In genomic region chr10:40640406-40640805, GRCm38 (mm10) we compare ENCODE assay signal across 29 mouse cellular contexts. TPM values are rescaled to one million over a fixed set of nuclear protein-coding genes. Genes with fewer than 3 reads are reported as not detected.
DNase-seq lines count a peak whose midpoint lies in the region; ATAC-seq and TF ChIP-seq lines count a peak whose summit lies in the region.
"Had no signal": no experiment of that assay in that cellular context is flagged by ENCODE, and none has a peak within 500 bp of the region (broad histone marks: within the 10 kb centered on the region; RNA-seq: fewer than 3 reads in every experiment).

No protein-coding gene starts in this region.

- no peak overlapping the region for H3K4me3 ChIP-seq in kidney, embryonic 16.5 days (ENCODE audit: low read length)
- H3K4me3 ChIP-seq in E14TG2a.4 (replicated peaks; ENCODE audit: low read length) = 0 out of 2 replicates have a peak overlapping the region, but pooled peaks have one; percentile 10
- no peak overlapping the region for H3K4me3 ChIP-seq in ES-Bruce4 (ENCODE audit: low read depth, low read length)
- H3K4me3 ChIP-seq in limb, embryonic 10.5 days = no peak overlapping the region
- H3K4me3 ChIP-seq: embryonic facial prominence, embryonic 12.5 days; embryonic facial prominence, embryonic 15.5 days; heart, embryonic 12.5 days; heart, embryonic 15.5 days had no signal

- peaks cover 36% of the 10 kb centered on the region for H3K4me1 ChIP-seq in kidney, embryonic 16.5 days (ENCODE audit: insufficient read depth, low read length)
- peaks cover 36% of the 10 kb centered on the region for H3K4me1 ChIP-seq in E14TG2a.4 (replicated peaks; ENCODE audit: low read depth, low read length)
- H3K4me1 ChIP-seq in ES-Bruce4 (ENCODE audit: control insufficient read depth, insufficient read depth, low read length) = peaks cover 4% of the 10 kb centered on the region
- peaks cover 41% of the 10 kb centered on the region for H3K4me1 ChIP-seq in limb, embryonic 10.5 days

- 0 out of 2 replicates have a peak, but pooled peaks have one; percentile 42 for TF ChIP-seq EP300 in ES-Bruce4 (IDR thresholded peaks at IDR 0.05; ENCODE audit: insufficient read depth, low read depth, low read length)

- DNase-seq in kidney, adult 8-10 months = no peak
- DNase-seq in ZHBTc4 (ENCODE audit: low read depth, low spot score) = peak; percentile 49
- no peak for DNase-seq in limb, embryonic 10.5 days (ENCODE audit: low spot score)
- DNase-seq: adrenal gland, postnatal 10 days; adrenal gland, postnatal 36 days; cerebellum, adult 11-12 months; cerebellum, adult 9-10 months; cerebellum, postnatal 14 days; forebrain, postnatal 0 days; gastrocnemius, postnatal 25 days; heart, adult 18-20 months; heart, postnatal 10 days; heart, postnatal 4 days had no signal

- TF ChIP-seq CTCF in E14TG2a.4 (conservative IDR thresholded peaks at IDR 0.05; ENCODE audit: low read length) = no peak
- TF ChIP-seq CTCF in ES-Bruce4 (IDR thresholded peaks at IDR 0.05; ENCODE audit: low read depth, low read length) = no peak

- no peaks in the 10 kb centered on the region for H3K27me3 ChIP-seq in kidney, embryonic 16.5 days (ENCODE audit: insufficient read depth, low read length)
- H3K27me3 ChIP-seq in E14TG2a.4 (ENCODE audit: insufficient read depth, low read length) (peaks cover 10% of the 10 kb centered on the region), ES-Bruce4 (ENCODE audit: control insufficient read depth, insufficient read depth, low read length, poor library complexity, severe bottlenecking) (no peaks in the 10 kb centered on the region)
- H3K27me3 ChIP-seq in limb, embryonic 10.5 days (ENCODE audit: low read depth, poor library complexity, severe bottlenecking) = 0 out of 2 replicates have a peak, but pooled peaks cover 5% of the 10 kb centered on the region
- H3K27me3 ChIP-seq: embryonic facial prominence, embryonic 12.5 days; embryonic facial prominence, embryonic 15.5 days; heart, embryonic 12.5 days had no signal

- no peak for TF ChIP-seq POLR2A in ES-Bruce4 (IDR thresholded peaks at IDR 0.05; ENCODE audit: insufficient read depth, low read length)

- no peaks in the 10 kb centered on the region for H3K9me3 ChIP-seq in kidney, embryonic 16.5 days (ENCODE audit: low read length)
- H3K9me3 ChIP-seq in E14TG2a.4 (ENCODE audit: low read length) (peaks cover 6% of the 10 kb centered on the region), ES-Bruce4 (replicated peaks; ENCODE audit: control insufficient read depth, insufficient read depth, low read length, poor library complexity, severe bottlenecking) (no peaks in the 10 kb centered on the region)
- no peaks in the 10 kb centered on the region for H3K9me3 ChIP-seq in limb, embryonic 10.5 days (replicated peaks)
- H3K9me3 ChIP-seq: embryonic facial prominence, embryonic 12.5 days; embryonic facial prominence, embryonic 15.5 days; heart, embryonic 12.5 days; heart, embryonic 15.5 days had no signal

- peak overlapping the region; percentile 85; the same call in 1 of the 2 replicates for H3K27ac ChIP-seq in kidney, embryonic 16.5 days (ENCODE audit: low read length)
- no peak overlapping the region for H3K27ac ChIP-seq in ES-Bruce4 (ENCODE audit: insufficient read depth, low read length)
- no peak overlapping the region for H3K27ac ChIP-seq in limb, embryonic 10.5 days
- H3K27ac ChIP-seq: embryonic facial prominence, embryonic 12.5 days; embryonic facial prominence, embryonic 15.5 days; heart, embryonic 15.5 days; hindbrain, embryonic 14.5 days; hindbrain, postnatal 0 days had no signal

- no peak overlapping the region for H3K4me2 ChIP-seq in kidney, embryonic 16.5 days (replicated peaks; ENCODE audit: low read depth, low read length)
- H3K4me2 ChIP-seq: embryonic facial prominence, embryonic 12.5 days; embryonic facial prominence, embryonic 15.5 days; heart, embryonic 12.5 days; heart, embryonic 15.5 days; hindbrain, embryonic 14.5 days had no signal

- no peaks in the 10 kb centered on the region for H3K36me3 ChIP-seq in kidney, embryonic 16.5 days (ENCODE audit: insufficient read depth, low read length)
- no peaks in the 10 kb centered on the region for H3K36me3 ChIP-seq in E14TG2a.4 (ENCODE audit: insufficient read depth, low read length)
- H3K36me3 ChIP-seq in ES-Bruce4 (ENCODE audit: control insufficient read depth, insufficient read depth, low read length, poor library complexity, severe bottlenecking) = no peaks in the 10 kb centered on the region
- no peaks in the 10 kb centered on the region for H3K36me3 ChIP-seq in limb, embryonic 10.5 days
- H3K36me3 ChIP-seq: embryonic facial prominence, embryonic 12.5 days; embryonic facial prominence, embryonic 15.5 days; heart, embryonic 12.5 days; heart, embryonic 15.5 days had no signal

- no peak for ATAC-seq in kidney, embryonic 16.5 days (ENCODE audit: low FRiP score, low TSS enrichment)
- no peak for ATAC-seq in megakaryocyte progenitor cell, adult 5-6 weeks (replicated peaks; ENCODE audit: poor library complexity)
- ATAC-seq: CD4-positive, CD25-positive, alpha-beta regulatory T cell, adult 4 months; forebrain, embryonic 14.5 days; forebrain, postnatal 0 days; hindbrain, postnatal 0 days; inflammation-experienced regulatory T-cells, adult 6 months; intestine, embryonic 16.5 days had no signal

- no peak overlapping the region for H3K9ac ChIP-seq in kidney, embryonic 16.5 days (replicated peaks; ENCODE audit: low read length)
- no peak overlapping the region for H3K9ac ChIP-seq in ES-Bruce4 (ENCODE audit: low read depth, poor library complexity, severe bottlenecking)
- H3K9ac ChIP-seq: embryonic facial prominence, embryonic 12.5 days; embryonic facial prominence, embryonic 15.5 days; forebrain, postnatal 0 days; heart, embryonic 12.5 days; heart, embryonic 15.5 days; hindbrain, embryonic 14.5 days had no signal

- 89% methylated on average over 4 of the region's 4 CpGs for WGBS in kidney, embryonic 16.5 days
- 89% methylated on average over 4 of the region's 4 CpGs for WGBS in limb, embryonic 10.5 days

RNA-seq across cellular contexts. Expression of gene Ddo, which starts 10.6 kb away (rescaled TPM):
- polyA plus RNA-seq in kidney, embryonic 16.5 days (2015; fragmentation: Nextera tagmentation; extraction: Ambion mirVana) = 0.74 and 1.0 TPM in 2 replicates
- 0.32 TPM in 1 of 2 replicates, not detected in the other for polyA plus RNA-seq in ES-Bruce4 (2011; ENCODE audit: insufficient read depth, insufficient read length, low read depth, missing spikeins)
- polyA plus RNA-seq in limb, embryonic 10.5 days (2016; fragmentation: Nextera tagmentation; extraction: Ambion mirVana) = 0.08 and 0.34 TPM in 2 replicates
- total RNA-seq in megakaryocyte progenitor cell, adult 5-6 weeks (2015) = not detected in 2 replicates
- total RNA-seq in megakaryocyte progenitor cell, adult 5-6 weeks (2017) = not detected in 2 replicates
- total RNA-seq: MEL had no signal
- polyA plus RNA-seq: C2C12; inflammation-experienced regulatory T-cells, adult 6 months had no signal

RNA-seq across cellular contexts. Expression of gene Mettl24, which starts 42.7 kb away (rescaled TPM):
- polyA plus RNA-seq in kidney, embryonic 16.5 days (2015; fragmentation: Nextera tagmentation; extraction: Ambion mirVana) = 2.1 and 2.7 TPM in 2 replicates
- polyA plus RNA-seq in ES-Bruce4 (2011; ENCODE audit: insufficient read depth, insufficient read length, low read depth, missing spikeins) = 0.39 and 0.44 TPM in 2 replicates
- 1.6 and 1.8 TPM in 2 replicates for polyA plus RNA-seq in limb, embryonic 10.5 days (2016; fragmentation: Nextera tagmentation; extraction: Ambion mirVana)
- total RNA-seq in megakaryocyte progenitor cell, adult 5-6 weeks (2015) = not detected in 2 replicates
- total RNA-seq in megakaryocyte progenitor cell, adult 5-6 weeks (2017) = not detected in 2 replicates
- total RNA-seq: forebrain, postnatal 0 days; hindbrain, postnatal 0 days; MEL had no signal
- polyA plus RNA-seq: inflammation-experienced regulatory T-cells, adult 6 months had no signal
